Mouse (Mus musculus): ENCODE data around the gene Krt20. TPM values are rescaled to one million over a fixed set of nuclear protein-coding genes. Genes with fewer than 3 reads are reported as not detected.

The Krt20 gene
- total and polyA plus RNA-seq, 3 experiments = not detected

DNA sequence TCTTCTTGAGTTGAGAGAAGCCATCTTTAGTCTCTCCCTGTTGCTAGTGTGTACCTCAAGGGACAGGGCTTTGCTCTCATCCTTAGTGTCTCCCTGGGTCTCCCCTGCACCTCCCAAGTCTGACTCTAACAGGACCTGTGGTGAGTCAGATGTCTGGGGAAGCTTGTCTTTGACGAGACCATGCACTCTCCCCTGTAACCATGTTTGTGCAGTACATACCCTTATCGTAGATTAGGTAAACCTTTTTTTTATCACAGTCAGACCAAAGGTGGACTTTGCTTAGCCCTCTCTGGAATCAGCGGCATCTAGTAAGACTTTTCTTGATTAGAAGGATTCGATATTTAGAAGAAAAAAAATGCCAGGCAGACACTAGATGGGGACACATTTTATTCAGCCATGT is 16.1 kb upstream of the Krt20 start:
- Histone ChIP-seq H3K4me3 (ENCODE audit: control insufficient read depth in 1 of 2, insufficient read depth in 1 of 2, low read depth in 2 of 2, low read length in 2 of 2) (no peak overlapping the region), H3K27ac (ENCODE audit: control insufficient read depth, low read depth, low read length) (no peak overlapping the region), H3K9me3 (replicated peaks; ENCODE audit: insufficient read depth, low read length) (no peaks in the 10 kb centered on the region), H3K79me2 (ENCODE audit: control insufficient read depth, insufficient read depth, low read length, poor library complexity) (no peaks in the 10 kb centered on the region), H3K27me3 (ENCODE audit: control insufficient read depth in 1 of 2, insufficient read depth in 2 of 2, low read length in 2 of 2) (no peaks in the 10 kb centered on the region; a peak in 1 of 4 replicates), H3K9ac (ENCODE audit: control insufficient read depth, low read depth, low read length, poor library complexity, severe bottlenecking) (no peak overlapping the region), H3K4me1 (ENCODE audit: control insufficient read depth in 1 of 2, insufficient read depth in 2 of 2, low read length in 2 of 2) (no peaks in the 10 kb centered on the region), H3K36me3 (ENCODE audit: control insufficient read depth in 1 of 2, insufficient read depth in 2 of 2, low read length in 2 of 2) (no peaks in the 10 kb centered on the region)
- no peak for DNase-seq (ENCODE audit: low read depth, low spot score)
- TF ChIP-seq ETS1 (IDR thresholded peaks at IDR 0.05; ENCODE audit: low read depth, low read length) (no peak), MYC (IDR thresholded peaks at IDR 0.05; ENCODE audit: low read depth, low read length) (no peak), GATA1 (IDR thresholded peaks at IDR 0.05; ENCODE audit: low read depth, low read length) (no peak), MAX (IDR thresholded peaks at IDR 0.05; ENCODE audit: low read length) (no peak), USF2 (IDR thresholded peaks at IDR 0.05; ENCODE audit: borderline replicate concordance in 1 of 2, insufficient read depth in 1 of 2, low read depth in 1 of 2, low read length in 2 of 2) (no peak), POLR2AphosphoS5 (IDR thresholded peaks at IDR 0.05; ENCODE audit: borderline replicate concordance, low read depth, low read length) (no peak), SIN3A (IDR thresholded peaks at IDR 0.05; ENCODE audit: low read length) (no peak), ZMIZ1 (IDR thresholded peaks at IDR 0.05; ENCODE audit: low read depth, low read length) (no peak), TAL1 (IDR thresholded peaks at IDR 0.05; ENCODE audit: low read length) (no peak), CHD1 (IDR thresholded peaks at IDR 0.05; ENCODE audit: low read depth, low read length) (no peak), TBP (IDR thresholded peaks at IDR 0.05; ENCODE audit: low read depth, low read length) (no peak), CHD2 (IDR thresholded peaks at IDR 0.05; ENCODE audit: low read length) (no peak), ELF1 (IDR thresholded peaks at IDR 0.05; ENCODE audit: low read depth, low read length) (no peak), MAFK (IDR thresholded peaks at IDR 0.05; ENCODE audit: borderline replicate concordance, low read depth, low read length) (no peak), JUND (IDR thresholded peaks at IDR 0.05; ENCODE audit: low read depth, low read length) (no peak), MXI1 (IDR thresholded peaks at IDR 0.05; ENCODE audit: low read depth, low read length) (no peak), UBTF (IDR thresholded peaks at IDR 0.05; ENCODE audit: borderline replicate concordance, insufficient read depth, low read depth, low read length) (no peak), USF1 (IDR thresholded peaks at IDR 0.05; ENCODE audit: low read depth, low read length) (no peak), EP300 (IDR thresholded peaks at IDR 0.05; ENCODE audit: low read depth in 1 of 2, low read length in 2 of 2) (no peak), TCF12 (IDR thresholded peaks at IDR 0.05; ENCODE audit: low read depth, low read length) (no peak)

DNA sequence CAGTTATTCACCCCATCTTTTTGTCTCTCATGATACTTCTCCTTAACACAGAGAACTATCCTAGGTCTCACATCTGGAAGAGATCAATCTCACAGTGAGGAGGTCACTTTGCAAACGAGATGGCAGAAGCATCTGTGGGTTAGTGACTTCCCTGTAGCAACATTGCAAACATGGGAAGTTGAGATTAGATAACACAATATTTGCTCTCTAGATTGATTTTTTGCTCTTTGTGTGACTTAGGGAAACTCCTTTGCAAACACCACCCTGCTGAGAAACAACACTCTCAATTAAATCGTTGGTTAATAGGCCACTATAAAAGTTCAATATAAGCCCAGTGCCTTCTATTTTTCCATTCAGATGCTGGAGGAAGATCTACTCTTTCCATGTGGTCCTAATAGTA is 10.8 kb upstream of the Krt20 start:
- no peak overlapping the region for H3K27ac ChIP-seq (ENCODE audit: control insufficient read depth, low read depth, low read length)
- no peaks in the 10 kb centered on the region for H3K9me3 ChIP-seq (replicated peaks; ENCODE audit: insufficient read depth, low read length)
- TF ChIP-seq E2F4 (IDR thresholded peaks at IDR 0.05; ENCODE audit: borderline replicate concordance, low read depth, low read length) (no peak), TBP (IDR thresholded peaks at IDR 0.05; ENCODE audit: low read depth, low read length) (no peak), KAT2A (conservative IDR thresholded peaks at IDR 0.05; ENCODE audit: low read depth, low read length) (no peak), GATA1 (IDR thresholded peaks at IDR 0.05; ENCODE audit: low read depth, low read length) (no peak), NRF1 (IDR thresholded peaks at IDR 0.05; ENCODE audit: insufficient read depth, low read depth, low read length, poor library complexity, severe bottlenecking) (no peak), JUND (IDR thresholded peaks at IDR 0.05; ENCODE audit: low read depth, low read length) (no peak), ZKSCAN1 (IDR thresholded peaks at IDR 0.05; ENCODE audit: low read depth, low read length) (no peak), CHD1 (IDR thresholded peaks at IDR 0.05; ENCODE audit: low read depth, low read length) (no peak), MYC (IDR thresholded peaks at IDR 0.05; ENCODE audit: low read depth, low read length) (no peak), USF1 (IDR thresholded peaks at IDR 0.05; ENCODE audit: low read depth, low read length) (no peak), POLR2A (IDR thresholded peaks at IDR 0.05; ENCODE audit: control insufficient read depth in 1 of 2, insufficient read depth in 1 of 2, low read depth in 1 of 2, low read length in 2 of 2, poor library complexity in 1 of 2) (no peak), MYB (IDR thresholded peaks at IDR 0.05; ENCODE audit: low read depth, low read length) (no peak), ZMIZ1 (IDR thresholded peaks at IDR 0.05; ENCODE audit: low read depth, low read length) (no peak), CHD2 (IDR thresholded peaks at IDR 0.05; ENCODE audit: low read length) (no peak), MEF2A (IDR thresholded peaks at IDR 0.05; ENCODE audit: extremely low read depth, insufficient replicate concordance, low read depth, low read length, poor library complexity, severe bottlenecking) (no peak), CTCF (IDR thresholded peaks at IDR 0.05 in 2 of 3, conservative IDR thresholded peaks at IDR 0.05 in 1 of 3; ENCODE audit: control insufficient read depth in 1 of 3, insufficient read depth in 1 of 3, low read depth in 2 of 3, low read length in 3 of 3, poor library complexity in 1 of 3, severe bottlenecking in 1 of 3) (no peak), MAX (IDR thresholded peaks at IDR 0.05; ENCODE audit: low read length) (no peak), ZNF384 (IDR thresholded peaks at IDR 0.05; ENCODE audit: low read depth, low read length) (no peak)
- H3K79me2 ChIP-seq (ENCODE audit: control insufficient read depth, insufficient read depth, low read length, poor library complexity) = no peaks in the 10 kb centered on the region
- H3K36me3 ChIP-seq (ENCODE audit: control insufficient read depth in 1 of 2, insufficient read depth in 2 of 2, low read length in 2 of 2) = no peaks in the 10 kb centered on the region
- no peak overlapping the region for H3K9ac ChIP-seq (ENCODE audit: control insufficient read depth, low read depth, low read length, poor library complexity, severe bottlenecking)
- DNase-seq (ENCODE audit: low read depth, low spot score) = no peak
- no peaks in the 10 kb centered on the region for H3K4me1 ChIP-seq (ENCODE audit: control insufficient read depth in 1 of 2, insufficient read depth in 2 of 2, low read length in 2 of 2)
- H3K27me3 ChIP-seq (ENCODE audit: control insufficient read depth in 1 of 2, insufficient read depth in 2 of 2, low read length in 2 of 2) = no peaks in the 10 kb centered on the region; a peak in 1 of 4 replicates
- no peak overlapping the region for H3K4me3 ChIP-seq (ENCODE audit: control insufficient read depth in 1 of 2, insufficient read depth in 1 of 2, low read depth in 2 of 2, low read length in 2 of 2)

Data from MEL (cell line).